ENCODE assay signal across 13 mouse cellular contexts in genomic region chr11:118349494-118349893, GRCm38 (mm10). TPM values are rescaled to one million over a fixed set of nuclear protein-coding genes. Genes with fewer than 3 reads are reported as not detected.
DNase-seq lines count a peak whose midpoint lies in the region; ATAC-seq and TF ChIP-seq lines count a peak whose summit lies in the region.
"Had no signal": no experiment of that assay in that cellular context is flagged by ENCODE, and none has a peak within 500 bp of the region (broad histone marks: within the 10 kb centered on the region; RNA-seq: fewer than 3 reads in every experiment).

No protein-coding gene starts in this region.

- H3K27ac ChIP-seq in kidney, embryonic 14.5 days (ENCODE audit: low read depth, low read length): peak overlapping the region; percentile 57; the same call in 1 of the 2 replicates
- no peak overlapping the region for H3K27ac ChIP-seq in kidney, adult 2 months (ENCODE audit: insufficient read depth, low read depth, low read length)
- H3K27ac ChIP-seq in thymus, adult 2 months (ENCODE audit: control insufficient read depth, insufficient read depth, low read length): peak overlapping the region; percentile 98
- H3K27ac ChIP-seq in limb, embryonic 12.5 days: peak overlapping the region; percentile 56

- 79% methylated on average over 5 of the region's 5 CpGs for WGBS in kidney, embryonic 14.5 days
- 87% methylated on average over 5 of the region's 5 CpGs for WGBS in kidney, adult 2 months
- 82% methylated on average over 5 of the region's 5 CpGs for whole genome bisulfite sequencing in thymus, adult 2 months
- 88% methylated on average over 5 of the region's 5 CpGs for WGBS in limb, embryonic 12.5 days

- peaks cover 2% of the 10 kb centered on the region; the same call in 1 of the 2 replicates for H3K36me3 ChIP-seq in kidney, embryonic 14.5 days (ENCODE audit: control insufficient read depth, insufficient read depth, low read length)
- no peaks in the 10 kb centered on the region for H3K36me3 ChIP-seq in kidney, adult 2 months (ENCODE audit: control insufficient read depth, insufficient read depth, low read length)
- no peaks in the 10 kb centered on the region for H3K36me3 ChIP-seq in thymus, adult 2 months (ENCODE audit: control insufficient read depth, insufficient read depth, low read length)
- H3K36me3 ChIP-seq in limb, embryonic 12.5 days: peaks cover 23% of the 10 kb centered on the region

- TF ChIP-seq POLR2A in kidney, adult 2 months (IDR thresholded peaks at IDR 0.05; ENCODE audit: low read depth, low read length): no peak
- TF ChIP-seq POLR2A in thymus, adult 2 months (IDR thresholded peaks at IDR 0.05; ENCODE audit: control insufficient read depth, extremely low read depth, insufficient read depth, low read length, poor library complexity): no peak

- no peak overlapping the region for H3K4me2 ChIP-seq in kidney, embryonic 14.5 days (replicated peaks; ENCODE audit: low read depth, low read length)
- no peak overlapping the region for H3K4me2 ChIP-seq in limb, embryonic 12.5 days
- H3K4me2 ChIP-seq: embryonic facial prominence, embryonic 12.5 days had no signal

- no peak overlapping the region for H3K4me3 ChIP-seq in kidney, embryonic 14.5 days (ENCODE audit: low read length)
- no peak overlapping the region for H3K4me3 ChIP-seq in kidney, adult 2 months (ENCODE audit: insufficient read depth, low read depth, low read length)
- H3K4me3 ChIP-seq in thymus, adult 2 months (ENCODE audit: control insufficient read depth, insufficient read depth, low read length): no peak overlapping the region
- H3K4me3 ChIP-seq in limb, embryonic 12.5 days (replicated peaks): no peak overlapping the region
- H3K4me3 ChIP-seq: embryonic facial prominence, embryonic 12.5 days; heart, adult 2 months had no signal

- peaks cover 48% of the 10 kb centered on the region for H3K4me1 ChIP-seq in kidney, embryonic 14.5 days (ENCODE audit: control insufficient read depth, insufficient read depth, low read length)
- no peaks in the 10 kb centered on the region for H3K4me1 ChIP-seq in kidney, adult 2 months (ENCODE audit: control insufficient read depth, insufficient read depth, low read length)
- peaks cover 57% of the 10 kb centered on the region for H3K4me1 ChIP-seq in thymus, adult 2 months (replicated peaks; ENCODE audit: control insufficient read depth, insufficient read depth, low read length)
- H3K4me1 ChIP-seq in limb, embryonic 12.5 days (replicated peaks): peaks cover 61% of the 10 kb centered on the region

- H3K27me3 ChIP-seq in kidney, embryonic 14.5 days (ENCODE audit: control insufficient read depth, insufficient read depth, low read length): no peaks in the 10 kb centered on the region
- no peaks in the 10 kb centered on the region for H3K27me3 ChIP-seq in kidney, adult 2 months (replicated peaks; ENCODE audit: control insufficient read depth, insufficient read depth, low read length)
- no peaks in the 10 kb centered on the region for H3K27me3 ChIP-seq in thymus, adult 2 months (ENCODE audit: control insufficient read depth, insufficient read depth, low read length)
- H3K27me3 ChIP-seq in limb, embryonic 12.5 days: no peaks in the 10 kb centered on the region
- H3K27me3 ChIP-seq: embryonic facial prominence, embryonic 12.5 days had no signal

- no peak for DNase-seq in kidney, adult 2 months
- peak; percentile 33 for DNase-seq in thymus, adult 2 months
- DNase-seq in thymus, adult 18-20 months: no peak
- DNase-seq in thymus, postnatal 4 days: peak; percentile 44
- no peak for DNase-seq in cerebellum, adult 9-10 months
- DNase-seq: cerebellum, postnatal 10 days; right cerebral cortex, adult 18-20 months had no signal

- no peak overlapping the region for H3K9ac ChIP-seq in kidney, embryonic 14.5 days (ENCODE audit: low read depth, low read length)
- no peak overlapping the region for H3K9ac ChIP-seq in limb, embryonic 12.5 days (replicated peaks)
- H3K9ac ChIP-seq: embryonic facial prominence, embryonic 12.5 days had no signal

- H3K9me3 ChIP-seq in kidney, embryonic 14.5 days (ENCODE audit: control insufficient read depth, low read length): no peaks in the 10 kb centered on the region
- H3K9me3 ChIP-seq in limb, embryonic 12.5 days: no peaks in the 10 kb centered on the region
- H3K9me3 ChIP-seq: embryonic facial prominence, embryonic 12.5 days had no signal

- no peak for ATAC-seq in kidney, embryonic 14.5 days (ENCODE audit: low FRiP score, low TSS enrichment)
- ATAC-seq in limb, embryonic 12.5 days (ENCODE audit: insufficient number of reproducible peaks, insufficient read depth, low FRiP score, low TSS enrichment, low read depth): no peak
- ATAC-seq: forebrain, embryonic 16.5 days; midbrain, embryonic 16.5 days had no signal

- no peak for TF ChIP-seq CTCF in kidney, adult 2 months (conservative IDR thresholded peaks at IDR 0.05; ENCODE audit: insufficient read depth, insufficient read length, low read depth, low read length)
- no peak for TF ChIP-seq CTCF in thymus, adult 2 months (IDR thresholded peaks at IDR 0.05; ENCODE audit: borderline replicate concordance, control insufficient read depth, extremely low read depth, insufficient read depth, low read length, poor library complexity)

RNA-seq across cellular contexts. Expression of gene Timp2, which starts 6.0 kb away (rescaled TPM):
- 58.7 and 102 TPM in 2 replicates for polyA plus RNA-seq in kidney, embryonic 14.5 days (2014; fragmentation: Nextera tagmentation; extraction: Ambion mirVana)
- 78.7 and 83.3 TPM in 2 replicates for polyA plus RNA-seq in kidney, adult 2 months (2012; rRNA removed)
- polyA plus RNA-seq in thymus, adult 2 months (2012; rRNA removed): 72.6 and 78.8 TPM in 2 replicates
- polyA plus RNA-seq in limb, embryonic 12.5 days (2016; fragmentation: Nextera tagmentation; extraction: Ambion mirVana): 77.6 and 91.3 TPM in 2 replicates

RNA-seq across cellular contexts. Expression of gene Cep295nl, which starts 7.2 kb away (rescaled TPM):
- 0.41 and 0.42 TPM in 2 replicates for polyA plus RNA-seq in kidney, embryonic 14.5 days (2014; fragmentation: Nextera tagmentation; extraction: Ambion mirVana)
- polyA plus RNA-seq in kidney, adult 2 months (2012; rRNA removed): 0.06 and 0.07 TPM in 2 replicates
- 0.26 and 0.32 TPM in 2 replicates for polyA plus RNA-seq in thymus, adult 2 months (2012; rRNA removed)
- polyA plus RNA-seq in limb, embryonic 12.5 days (2016; fragmentation: Nextera tagmentation; extraction: Ambion mirVana): 0.59 and 0.60 TPM in 2 replicates

RNA-seq across cellular contexts. Expression of gene Lgals3bp, which starts 52.4 kb away (rescaled TPM):
- 11.8 and 13.0 TPM in 2 replicates for polyA plus RNA-seq in kidney, embryonic 14.5 days (2014; fragmentation: Nextera tagmentation; extraction: Ambion mirVana)
- 360 and 363 TPM in 2 replicates for polyA plus RNA-seq in kidney, adult 2 months (2012; rRNA removed)
- polyA plus RNA-seq in thymus, adult 2 months (2012; rRNA removed): 450 and 565 TPM in 2 replicates
- polyA plus RNA-seq in limb, embryonic 12.5 days (2016; fragmentation: Nextera tagmentation; extraction: Ambion mirVana): 4.1 and 4.3 TPM in 2 replicates

RNA-seq across cellular contexts. Expression of gene Usp36, which starts 59.5 kb away (rescaled TPM):
- 12.2 and 18.1 TPM in 2 replicates for polyA plus RNA-seq in kidney, embryonic 14.5 days (2014; fragmentation: Nextera tagmentation; extraction: Ambion mirVana)
- polyA plus RNA-seq in kidney, adult 2 months (2012; rRNA removed): 11.2 and 12.3 TPM in 2 replicates
- 28.8 and 34.6 TPM in 2 replicates for polyA plus RNA-seq in thymus, adult 2 months (2012; rRNA removed)
- polyA plus RNA-seq in limb, embryonic 12.5 days (2016; fragmentation: Nextera tagmentation; extraction: Ambion mirVana): 20.1 and 21.3 TPM in 2 replicates

Comparison
In these comparisons a context has a peak if more than half of its experiments do, and no peak if none do; other contexts are left out.
1. DNase-seq: peak in thymus, adult 2 months (single experiment) and thymus, postnatal 4 days (single experiment); none in kidney, adult 2 months (single experiment), thymus, adult 18-20 months (0 of 2) and cerebellum, adult 9-10 months (single experiment).
2. RNA of gene Lgals3bp, which starts 52.4 kb away (polyA plus RNA-seq): 450 to 565 TPM in thymus, adult 2 months and 360 to 363 TPM in kidney, adult 2 months; 11.8 to 13.0 TPM in kidney, embryonic 14.5 days and 4.1 to 4.3 TPM in limb, embryonic 12.5 days; every median in the first group is over 10 times any median in the second.